Mouse (Mus musculus): ENCODE measurements at regions not wholly inside any gene's neighbourhood (a gene's known extent, or its start where the extent isn't known, plus 50 kb on each side); places are given as distances from the start of the nearest gene placed in this dataset.

- no peak overlapping the region for H3K4me3 ChIP-seq (replicated peaks; ENCODE audit: low read depth, low read length)
- no peak for TF ChIP-seq CTCF (IDR thresholded peaks at IDR 0.05; ENCODE audit: low read depth)
- no peak overlapping the region for H3K4me2 ChIP-seq (ENCODE audit: low read length)
- H3K36me3 ChIP-seq (ENCODE audit: insufficient read depth, low read length): no peaks in the 10 kb centered on the region
- H3K27me3 ChIP-seq (ENCODE audit: insufficient read depth, low read length): no peaks in the 10 kb centered on the region
- H3K27ac ChIP-seq: no peak overlapping the region
- H3K9me3 ChIP-seq (replicated peaks; ENCODE audit: low read length): no peaks in the 10 kb centered on the region
- DNase-seq (ENCODE audit: low spot score) (no peak), ATAC-seq (replicated peaks; ENCODE audit: low FRiP score, low read depth) (no peak)
- no peak overlapping the region for H3K9ac ChIP-seq (ENCODE audit: low read depth, low read length)
- no peaks in the 10 kb centered on the region for H3K4me1 ChIP-seq (replicated peaks; ENCODE audit: insufficient read depth, low read length)
- WGBS: 88% methylated on average over 1 of the region's 1 CpGs
These were observed 495.2 kb upstream of the Cypt12 start for GRCm38 (mm10) chr3:17452984-17453383.

GRCm38 (mm10) chr3:17460545-17460944 lies 487.7 kb upstream of the Cypt12 start:
- no peak overlapping the region for H3K4me3 ChIP-seq (replicated peaks; ENCODE audit: low read depth, low read length)
- no peaks in the 10 kb centered on the region for H3K27me3 ChIP-seq (ENCODE audit: insufficient read depth, low read length)
- H3K36me3 ChIP-seq (ENCODE audit: insufficient read depth, low read length): no peaks in the 10 kb centered on the region
- no peaks in the 10 kb centered on the region for H3K4me1 ChIP-seq (replicated peaks; ENCODE audit: insufficient read depth, low read length)
- no peak for ATAC-seq (replicated peaks; ENCODE audit: low FRiP score, low read depth)
- no peaks in the 10 kb centered on the region for H3K9me3 ChIP-seq (replicated peaks; ENCODE audit: low read length)
- DNase-seq (ENCODE audit: low spot score): no peak
- H3K27ac ChIP-seq: no peak overlapping the region
- no peak overlapping the region for H3K4me2 ChIP-seq (ENCODE audit: low read length)
- WGBS: 90% methylated on average over 5 of the region's 5 CpGs
- no peak for TF ChIP-seq CTCF (IDR thresholded peaks at IDR 0.05; ENCODE audit: low read depth)
- no peak overlapping the region for H3K9ac ChIP-seq (ENCODE audit: low read depth, low read length)

- WGBS: 86% methylated on average over 4 of the region's 4 CpGs
- H3K4me1 ChIP-seq (replicated peaks; ENCODE audit: insufficient read depth, low read length): no peaks in the 10 kb centered on the region
- no peak overlapping the region for H3K4me2 ChIP-seq (ENCODE audit: low read length)
- DNase-seq (ENCODE audit: low spot score) (no peak), ATAC-seq (replicated peaks; ENCODE audit: low FRiP score, low read depth) (peak; percentile 71; the same call in 1 of the 2 replicates)
- TF ChIP-seq CTCF (IDR thresholded peaks at IDR 0.05; ENCODE audit: low read depth): no peak
- no peaks in the 10 kb centered on the region for H3K27me3 ChIP-seq (ENCODE audit: insufficient read depth, low read length)
- H3K36me3 ChIP-seq (ENCODE audit: insufficient read depth, low read length): no peaks in the 10 kb centered on the region
- H3K9me3 ChIP-seq (replicated peaks; ENCODE audit: low read length): no peaks in the 10 kb centered on the region
- H3K27ac ChIP-seq: no peak overlapping the region
- H3K4me3 ChIP-seq (replicated peaks; ENCODE audit: low read depth, low read length): no peak overlapping the region
- no peak overlapping the region for H3K9ac ChIP-seq (ENCODE audit: low read depth, low read length)
These were observed 486.8 kb upstream of the Cypt12 start for GRCm38 (mm10) chr3:17461365-17461764.

- Histone ChIP-seq H3K4me1 (replicated peaks; ENCODE audit: insufficient read depth, low read length) (no peaks in the 10 kb centered on the region), H3K27ac (no peak overlapping the region), H3K9me3 (replicated peaks; ENCODE audit: low read length) (no peaks in the 10 kb centered on the region), H3K4me3 (replicated peaks; ENCODE audit: low read depth, low read length) (no peak overlapping the region), H3K27me3 (ENCODE audit: insufficient read depth, low read length) (no peaks in the 10 kb centered on the region), H3K4me2 (ENCODE audit: low read length) (no peak overlapping the region), H3K9ac (ENCODE audit: low read depth, low read length) (no peak overlapping the region), H3K36me3 (ENCODE audit: insufficient read depth, low read length) (no peaks in the 10 kb centered on the region)
- no peak for ATAC-seq (replicated peaks; ENCODE audit: low FRiP score, low read depth)
- TF ChIP-seq CTCF (IDR thresholded peaks at IDR 0.05; ENCODE audit: low read depth): no peak
- no peak for DNase-seq (ENCODE audit: low spot score)
- WGBS: 86% methylated on average over 2 of the region's 2 CpGs
These were observed 474.4 kb upstream of the Cypt12 start for GRCm38 (mm10) chr3:17473812-17474211.

DNA sequence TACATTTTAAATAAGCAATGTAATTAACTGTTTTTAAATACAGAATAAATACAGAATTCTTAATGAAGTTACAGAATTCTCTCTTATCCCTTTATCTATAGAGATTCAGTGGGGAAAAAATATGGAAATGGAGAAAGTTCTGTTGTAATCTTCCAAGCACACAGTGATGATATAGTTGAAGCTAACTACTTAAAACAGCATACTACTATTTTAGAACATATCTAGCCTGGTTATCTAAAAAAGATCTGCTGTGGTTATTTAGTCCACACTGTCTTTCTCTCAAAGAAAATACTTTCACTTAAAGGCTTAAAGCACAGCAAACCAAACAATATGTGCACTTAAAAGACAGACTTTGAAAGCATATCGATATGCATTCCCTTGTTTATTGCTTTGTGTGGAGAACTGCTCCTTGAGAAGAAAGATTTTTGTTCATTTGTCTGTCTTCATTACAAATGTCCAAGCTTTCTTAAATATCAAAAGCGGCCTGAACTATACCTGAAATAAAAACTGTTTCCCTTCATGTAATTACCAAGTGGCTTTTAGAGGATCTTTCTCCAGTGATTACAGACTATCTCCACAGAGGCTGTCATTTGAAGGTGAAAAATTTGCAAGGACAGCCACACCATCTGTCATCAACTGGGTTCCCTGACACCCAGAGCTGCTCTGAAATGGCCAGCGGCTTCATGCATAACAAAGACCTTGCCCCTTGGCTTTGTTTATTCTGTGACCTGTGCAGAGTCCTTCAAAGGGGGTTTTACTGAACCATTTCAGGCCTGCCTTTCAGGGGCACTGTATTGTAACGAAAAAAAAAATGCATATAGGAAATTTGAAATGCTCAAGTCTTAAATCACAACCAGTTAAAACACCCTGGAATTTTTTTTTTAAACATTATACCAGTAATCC lies 458.7 kb upstream of the Cypt12 start:
- no peak for TF ChIP-seq CTCF (IDR thresholded peaks at IDR 0.05; ENCODE audit: low read depth)
- Histone ChIP-seq H3K36me3 (ENCODE audit: insufficient read depth, low read length) (no peaks in the 10 kb centered on the region), H3K9ac (ENCODE audit: low read depth, low read length) (no peak overlapping the region), H3K9me3 (replicated peaks; ENCODE audit: low read length) (no peaks in the 10 kb centered on the region), H3K4me3 (replicated peaks; ENCODE audit: low read depth, low read length) (no peak overlapping the region), H3K27ac (no peak overlapping the region), H3K27me3 (ENCODE audit: insufficient read depth, low read length) (no peaks in the 10 kb centered on the region), H3K4me1 (replicated peaks; ENCODE audit: insufficient read depth, low read length) (no peaks in the 10 kb centered on the region), H3K4me2 (ENCODE audit: low read length) (no peak overlapping the region)
- WGBS: 34% methylated on average over 4 of the region's 4 CpGs
- DNase-seq (ENCODE audit: low spot score) (no peak), ATAC-seq (replicated peaks; ENCODE audit: low FRiP score, low read depth) (no peak)

GRCm38 (mm10) chr3:17490632-17491031 lies 457.6 kb upstream of the Cypt12 start:
- DNase-seq (ENCODE audit: low spot score): no peak
- Histone ChIP-seq H3K4me2 (ENCODE audit: low read length) (no peak overlapping the region), H3K36me3 (ENCODE audit: insufficient read depth, low read length) (no peaks in the 10 kb centered on the region), H3K27me3 (ENCODE audit: insufficient read depth, low read length) (no peaks in the 10 kb centered on the region), H3K9me3 (replicated peaks; ENCODE audit: low read length) (no peaks in the 10 kb centered on the region), H3K9ac (ENCODE audit: low read depth, low read length) (no peak overlapping the region), H3K4me3 (replicated peaks; ENCODE audit: low read depth, low read length) (no peak overlapping the region), H3K27ac (no peak overlapping the region), H3K4me1 (replicated peaks; ENCODE audit: insufficient read depth, low read length) (no peaks in the 10 kb centered on the region)
- no peak for TF ChIP-seq CTCF (IDR thresholded peaks at IDR 0.05; ENCODE audit: low read depth)
- no peak for ATAC-seq (replicated peaks; ENCODE audit: low FRiP score, low read depth)
